Mouse (Mus musculus) limb, embryonic 15.5 days (tissue): ENCODE results near the gene Gm10377. TPM values are rescaled to one million over a fixed set of nuclear protein-coding genes. Genes with fewer than 3 reads are reported as not detected.
"Not testable (repeated sequence)": the region's sequence is repeated elsewhere in the genome, so short reads cannot be mapped to it uniquely, and the experiment has no call there.

Experiments used
- ATAC-seq: fragments of 200-750 bp; cut with Nextera tagmentation; 2 replicates; pipeline ENCODE4 v1.8.0; 2017; ENCODE audit warnings: low read depth, moderate TSS enrichment; ENCODE audit not compliant: insufficient number of reproducible peaks, low FRiP score, low TSS enrichment
- H3K27ac ChIP-seq: fragments of 300-500 bp; sonication (generic); 2 replicates; pipeline ENCODE4 v1.5.1; 2015; ENCODE audit warnings: moderate library complexity, mild to moderate bottlenecking, inconsistent platforms
- H3K27me3 ChIP-seq: fragments of 300-500 bp; sonication (generic); 2 replicates; pipeline ENCODE4 v1.6.1; 2015; ENCODE audit warnings: inconsistent platforms
- H3K36me3 ChIP-seq: fragments of 300-500 bp; sonication (generic); 2 replicates; pipeline ENCODE4 v1.6.1; 2015; ENCODE audit warnings: inconsistent platforms
- H3K4me1 ChIP-seq: fragments of 300-500 bp; sonication (generic); 2 replicates; pipeline ENCODE4 v1.6.1; 2015; ENCODE audit warnings: inconsistent platforms
- H3K4me2 ChIP-seq: fragments of 300-500 bp; sonication (generic); 2 replicates; pipeline ENCODE4 v1.6.1; 2015; ENCODE audit warnings: mild to moderate bottlenecking, inconsistent platforms
- H3K4me3 ChIP-seq: fragments of 300-500 bp; sonication (generic); 2 replicates; pipeline ENCODE4 v1.5.1; 2015; ENCODE audit warnings: mild to moderate bottlenecking, inconsistent platforms
- H3K9ac ChIP-seq: fragments of 300-500 bp; sonication (generic); 2 replicates; pipeline ENCODE4 v1.6.1; 2015; ENCODE audit warnings: inconsistent platforms
- H3K9me3 ChIP-seq: fragments of 300-500 bp; sonication (generic); 2 replicates; pipeline ENCODE4 v1.6.1; 2016; ENCODE audit warnings: inconsistent platforms
- WGBS: fragments of 180-500 bp; shearing (Covaris S2); methylation state at CpG from one replicate; pipeline ENCODE4 v1.1.7; 2015; 5-methylcytosine and 5-hydroxymethylcytosine counted together
- polyA plus RNA-seq: library from polyadenylated mRNA; unstranded; fragments of >200 nt; fragmentation: Nextera tagmentation; extraction: Ambion mirVana; gene quantifications from 2 replicates; pipeline ENCODE4 v1.2.1, GENCODE M21; 2015

Gm10377 gene
- polyA plus RNA-seq = not detected in 2 replicates

GRCm38 (mm10) chr14:42797887-42798286 lies at the start of gene Gm10377:
TSS of gene Gm10377 (minus strand) at chr14:42797987.
- H3K27me3 ChIP-seq, H3K27ac ChIP-seq, H3K4me1 ChIP-seq, H3K9ac ChIP-seq, H3K9me3 ChIP-seq, ATAC-seq, H3K4me2 ChIP-seq, H3K4me3 ChIP-seq, H3K36me3 ChIP-seq: not testable (repeated sequence)

GRCm38 (mm10) chr14:42768721-42769120 lies 29.1 kb downstream of the Gm10377 start, which contains the start of gene Gm3015:
TSS of gene Gm3015 (minus strand) at chr14:42768821.
- not testable (repeated sequence) for H3K4me1 ChIP-seq, H3K9me3 ChIP-seq, ATAC-seq, H3K27me3 ChIP-seq, H3K27ac ChIP-seq, H3K4me2 ChIP-seq, H3K9ac ChIP-seq, H3K36me3 ChIP-seq, H3K4me3 ChIP-seq
- WGBS = 71% methylated on average over 1 of the region's 1 CpGs

Other genes starting within 250 kb of the Gm10377 start
- gene Gm17124, start 198.1 kb downstream of the Gm10377 start, polyA plus RNA-seq = not detected in 2 replicates
- gene Gm3633, start 156.1 kb downstream of the Gm10377 start, polyA plus RNA-seq = not detected in 2 replicates
- not detected in 2 replicates for gene Gm10378, start 142.0 kb downstream of the Gm10377 start, polyA plus RNA-seq
- not detected in 2 replicates for gene Gm3015, start 29.2 kb downstream of the Gm10377 start, polyA plus RNA-seq
- gene Gm21977, start 55.5 kb upstream of the Gm10377 start, polyA plus RNA-seq = not detected in 2 replicates
- not detected in 2 replicates for gene Gm8082, start 195.6 kb upstream of the Gm10377 start, polyA plus RNA-seq
- not detected in 2 replicates for gene Gm10376, start 217.6 kb upstream of the Gm10377 start, polyA plus RNA-seq